Mouse (Mus musculus) stomach, postnatal 0 days (tissue): Measurements from ENCODE around the gene Ipmk. TPM values are rescaled to one million over a fixed set of nuclear protein-coding genes. Genes with fewer than 3 reads are reported as not detected.

Source experiments
- ATAC-seq: fragments of 200-750 bp; cut with Nextera tagmentation; 2 replicates; pipeline ENCODE4 v1.8.0; 2017; ENCODE audit not compliant: low FRiP score, low TSS enrichment
- DNase-seq: peaks from one replicate; pipeline ENCODE4 v3.0.0-alpha.2; 2016; ENCODE audit warnings: low spot score
- H3K27ac ChIP-seq: fragments of 300-500 bp; sonication (generic); replicated peaks from 2 replicates; pipeline ENCODE4 v1.5.1; 2014; ENCODE audit warnings: mild to moderate bottlenecking, control low read depth
- H3K27me3 ChIP-seq: fragments of 300-500 bp; sonication (generic); 2 replicates; pipeline ENCODE4 v1.6.1; 2014; ENCODE audit warnings: low read length; ENCODE audit not compliant: control insufficient read depth, insufficient read depth
- H3K36me3 ChIP-seq: fragments of 300-500 bp; sonication (generic); 2 replicates; pipeline ENCODE4 v1.6.1; 2014; ENCODE audit warnings: low read length, mixed read lengths; ENCODE audit not compliant: control insufficient read depth, insufficient read depth
- H3K4me1 ChIP-seq: fragments of 300-500 bp; sonication (generic); replicated peaks from 2 replicates; pipeline ENCODE4 v1.6.1; 2014; ENCODE audit warnings: antibody characterized with exemption; ENCODE audit not compliant: control insufficient read depth, insufficient read depth
- H3K4me2 ChIP-seq: fragments of 300-500 bp; sonication (generic); replicated peaks from 2 replicates; pipeline ENCODE4 v1.6.1; 2014; ENCODE audit warnings: low read depth, mild to moderate bottlenecking, control low read depth, moderate library complexity
- H3K4me3 ChIP-seq: fragments of 300-500 bp; sonication (generic); 2 replicates; pipeline ENCODE4 v1.5.1; 2014; ENCODE audit warnings: low read depth, low read length, control low read depth
- H3K9ac ChIP-seq: fragments of 300-500 bp; sonication (generic); 2 replicates; pipeline ENCODE4 v1.6.1; 2014; ENCODE audit warnings: mild to moderate bottlenecking, low read length, control low read depth, mixed read lengths
- H3K9me3 ChIP-seq: fragments of 300-500 bp; sonication (generic); 2 replicates; pipeline ENCODE4 v1.6.1; 2016; ENCODE audit warnings: low read length; ENCODE audit not compliant: control insufficient read depth
- CTCF ChIP-seq: IDR thresholded peaks from 2 replicates; pipeline ENCODE4 v1.5.1; 2016; ENCODE audit warnings: antibody characterized with exemption, low read depth, mild to moderate bottlenecking, moderate library complexity
- EP300 ChIP-seq: optimal IDR thresholded peaks from 2 replicates; pipeline ENCODE3; 2016; ENCODE audit warnings: antibody characterized with exemption
- WGBS: fragments of 180-500 bp; shearing (Covaris S2); extraction: QIAGEN DNeasy Blood & Tissue Kit; methylation state at CpG from one replicate; pipeline ENCODE4 v1.1.7; 2014; 5-methylcytosine and 5-hydroxymethylcytosine counted together
- polyA plus RNA-seq: library from polyadenylated mRNA; unstranded; fragments of >200 nt; fragmentation: Nextera tagmentation; extraction: Ambion mirVana; gene quantifications from 2 replicates; pipeline ENCODE4 v1.2.1, GENCODE M21; 2015

The Ipmk gene
- polyA plus RNA-seq, 1 experiment from 2014 or later: 9.0 TPM

DNA sequence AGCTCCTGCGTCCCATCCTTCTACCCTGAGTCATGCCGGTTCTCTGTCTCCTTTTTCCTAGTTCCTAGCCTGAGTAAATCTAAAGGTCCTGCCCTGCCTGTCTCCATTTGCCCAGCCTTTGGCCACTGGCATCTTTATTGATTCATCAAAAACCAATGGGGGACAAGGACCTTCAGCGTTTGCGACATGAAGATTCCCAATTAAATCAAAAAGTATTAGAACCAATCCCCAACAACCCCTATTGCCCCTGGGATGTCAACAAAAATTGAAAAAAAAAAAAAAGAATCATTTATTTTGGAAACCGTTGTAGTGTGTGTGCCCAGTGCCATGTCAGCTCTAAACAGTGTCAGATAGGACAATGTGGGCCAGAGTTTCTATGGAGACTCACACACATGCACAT is 41.7 kb downstream of the Ipmk start:
- 85% methylated on average over 5 of the region's 5 CpGs for WGBS
- Histone ChIP-seq H3K4me1 (no peaks in the 10 kb centered on the region), H3K4me2 (no peak overlapping the region), H3K27me3 (no peaks in the 10 kb centered on the region), H3K4me3 (no peak overlapping the region), H3K9ac (no peak overlapping the region), H3K27ac (no peak overlapping the region), H3K36me3 (no peaks in the 10 kb centered on the region), H3K9me3 (no peaks in the 10 kb centered on the region)
- ATAC-seq: no peak
- no peak for DNase-seq
- TF ChIP-seq CTCF: no peak
- no peak for TF ChIP-seq EP300

DNA sequence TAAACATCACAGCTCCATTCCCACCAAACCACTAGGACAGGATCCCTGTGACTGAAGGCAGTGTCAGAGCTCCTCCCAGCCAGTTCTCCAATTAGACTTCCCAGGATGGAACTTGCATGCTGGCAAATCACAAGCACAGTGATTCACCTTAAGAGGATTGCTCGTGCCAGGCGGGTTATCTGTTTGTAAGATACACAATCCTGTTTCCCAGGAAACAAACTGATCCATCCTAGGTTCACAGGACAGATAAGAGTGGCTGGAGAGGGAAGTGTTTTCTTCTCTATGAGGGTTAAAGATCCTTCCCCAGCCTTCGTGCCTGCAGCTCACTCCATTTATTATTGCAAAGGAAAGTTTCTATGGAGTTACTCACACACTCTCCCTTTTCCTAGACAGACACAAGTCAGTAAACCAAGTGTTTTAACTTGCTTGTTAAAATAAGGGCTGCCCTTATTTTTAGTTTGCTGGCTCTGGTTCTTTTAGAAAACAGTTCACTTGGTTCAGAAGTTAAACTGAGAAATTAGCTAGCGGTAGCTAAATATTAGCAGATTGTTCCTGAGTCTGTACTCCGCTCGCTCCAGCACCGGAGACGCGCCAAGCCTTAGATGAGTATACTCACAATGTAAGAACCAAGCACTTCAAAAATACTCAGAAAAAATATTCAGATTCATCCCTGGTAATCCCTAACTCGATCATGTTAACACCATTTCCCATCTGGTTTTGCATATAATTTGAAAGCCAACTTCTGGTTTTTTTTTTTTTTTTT is 51.0 kb downstream of the Ipmk start:
- ATAC-seq: no peak

DNA sequence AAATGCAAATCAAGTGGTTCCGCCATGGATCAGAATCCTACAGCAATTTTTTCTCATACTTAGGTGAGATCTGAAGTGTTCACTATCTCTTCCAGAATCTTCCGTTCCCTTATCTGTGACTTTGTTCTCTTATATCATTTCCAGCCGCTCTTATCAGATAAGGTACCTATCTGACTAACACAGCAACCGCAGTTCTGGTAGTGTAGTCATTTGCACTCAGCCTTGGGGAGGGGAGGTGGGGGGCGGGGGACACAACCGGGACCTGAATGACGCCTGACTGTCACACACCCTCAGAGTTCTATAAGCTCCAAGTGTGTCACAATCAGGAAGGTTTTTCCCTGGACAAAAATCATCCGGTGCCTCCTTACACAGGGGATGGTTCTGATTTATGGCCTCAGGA is 51.8 kb downstream of the Ipmk start:
- DNase-seq (no peak), ATAC-seq (no peak)
- H3K4me2 ChIP-seq: no peak overlapping the region
- H3K4me3 ChIP-seq: no peak overlapping the region
- no peaks in the 10 kb centered on the region for H3K9me3 ChIP-seq
- H3K9ac ChIP-seq: no peak overlapping the region
- H3K27me3 ChIP-seq: no peaks in the 10 kb centered on the region
- 48% methylated on average over 8 of the region's 8 CpGs for WGBS
- TF ChIP-seq EP300 (no peak), CTCF (no peak)
- H3K4me1 ChIP-seq: no peaks in the 10 kb centered on the region
- no peak overlapping the region for H3K27ac ChIP-seq
- no peaks in the 10 kb centered on the region for H3K36me3 ChIP-seq

More for the DNA sequence above, 51.0 kb downstream of the Ipmk start:
- no peaks in the 10 kb centered on the region for H3K36me3 ChIP-seq
- no peaks in the 10 kb centered on the region for H3K9me3 ChIP-seq
- no peak overlapping the region for H3K27ac ChIP-seq
- WGBS: 65% methylated on average over 10 of the region's 10 CpGs
- DNase-seq: no peak
- H3K4me2 ChIP-seq: no peak overlapping the region
- no peak for TF ChIP-seq CTCF
- TF ChIP-seq EP300: no peak
- H3K4me3 ChIP-seq: no peak overlapping the region
- H3K9ac ChIP-seq: no peak overlapping the region
- no peaks in the 10 kb centered on the region for H3K4me1 ChIP-seq
- no peaks in the 10 kb centered on the region for H3K27me3 ChIP-seq

DNA sequence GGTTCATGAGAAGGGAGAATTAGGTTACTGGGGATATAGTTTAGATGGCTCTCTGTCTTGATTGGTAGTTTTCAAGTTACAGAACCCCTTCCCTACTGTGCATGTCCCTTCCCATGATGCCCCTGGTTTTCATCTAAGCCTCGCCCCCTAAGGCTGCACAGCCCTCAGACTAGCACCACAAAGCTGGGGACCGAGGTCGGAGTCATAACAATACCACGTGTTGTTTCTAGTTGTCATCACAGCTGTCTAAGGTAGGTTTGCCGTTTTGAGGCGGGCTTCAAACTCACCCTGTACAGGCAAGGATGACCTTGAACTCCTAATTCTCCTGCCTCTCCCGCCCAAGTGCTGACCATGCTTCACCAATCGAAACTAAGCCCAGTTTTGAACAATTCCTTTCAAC is 52.4 kb downstream of the Ipmk start:
- ATAC-seq (no peak), DNase-seq (no peak)
- no peak overlapping the region for H3K27ac ChIP-seq
- no peaks in the 10 kb centered on the region for H3K9me3 ChIP-seq
- no peak overlapping the region for H3K4me2 ChIP-seq
- no peaks in the 10 kb centered on the region for H3K36me3 ChIP-seq
- H3K9ac ChIP-seq: no peak overlapping the region
- no peak overlapping the region for H3K4me3 ChIP-seq
- no peaks in the 10 kb centered on the region for H3K27me3 ChIP-seq
- 75% methylated on average over 8 of the region's 8 CpGs for WGBS
- no peaks in the 10 kb centered on the region for H3K4me1 ChIP-seq
- TF ChIP-seq EP300: no peak
- no peak for TF ChIP-seq CTCF

DNA sequence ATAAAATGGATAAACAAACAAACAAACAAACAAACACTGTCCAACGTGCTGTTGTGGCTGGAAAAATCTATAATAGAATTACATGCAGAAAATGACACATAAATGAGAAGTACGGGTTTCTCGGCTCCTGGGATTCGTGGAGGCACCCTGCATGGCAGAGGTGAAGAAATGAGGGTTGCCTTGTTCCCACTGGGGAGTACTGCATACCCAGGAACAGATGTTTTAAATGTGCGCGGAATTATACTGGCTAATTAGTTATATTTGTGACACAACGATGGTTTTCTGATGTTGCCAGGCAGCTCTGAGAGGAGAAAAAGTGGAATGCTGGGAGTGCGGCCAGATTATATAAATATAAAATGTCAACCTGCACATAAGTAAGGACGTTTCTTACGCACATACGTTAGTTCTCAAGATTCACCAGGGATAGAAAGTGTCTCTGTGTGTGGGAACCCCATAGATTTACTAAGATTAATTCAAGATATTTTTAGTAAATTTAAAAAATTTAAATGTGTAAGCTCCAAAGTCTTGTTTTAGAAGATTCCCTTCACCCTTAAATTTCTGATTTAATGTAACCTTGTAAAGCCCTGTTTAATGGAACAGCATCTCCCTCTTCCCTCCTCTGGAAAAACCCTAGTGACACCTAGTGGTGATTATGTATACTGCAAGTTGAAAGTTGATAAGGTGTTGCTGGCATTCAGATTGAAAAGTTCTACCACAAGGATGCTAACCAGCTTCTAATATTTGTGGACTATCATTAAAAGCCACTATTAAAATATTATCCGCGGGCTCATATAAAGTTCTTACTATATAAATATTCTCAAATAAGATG is 53.5 kb downstream of the Ipmk start:
- H3K4me3 ChIP-seq: no peak overlapping the region
- H3K27me3 ChIP-seq: no peaks in the 10 kb centered on the region
- no peak for DNase-seq
- no peaks in the 10 kb centered on the region for H3K36me3 ChIP-seq
- H3K9ac ChIP-seq: no peak overlapping the region
- no peaks in the 10 kb centered on the region for H3K4me1 ChIP-seq
- no peak for TF ChIP-seq EP300
- TF ChIP-seq CTCF: peak; percentile 96
- H3K9me3 ChIP-seq: no peaks in the 10 kb centered on the region
- 63% methylated on average over 13 of the region's 13 CpGs for WGBS
- H3K4me2 ChIP-seq: no peak overlapping the region
- no peak for ATAC-seq
- no peak overlapping the region for H3K27ac ChIP-seq

DNA sequence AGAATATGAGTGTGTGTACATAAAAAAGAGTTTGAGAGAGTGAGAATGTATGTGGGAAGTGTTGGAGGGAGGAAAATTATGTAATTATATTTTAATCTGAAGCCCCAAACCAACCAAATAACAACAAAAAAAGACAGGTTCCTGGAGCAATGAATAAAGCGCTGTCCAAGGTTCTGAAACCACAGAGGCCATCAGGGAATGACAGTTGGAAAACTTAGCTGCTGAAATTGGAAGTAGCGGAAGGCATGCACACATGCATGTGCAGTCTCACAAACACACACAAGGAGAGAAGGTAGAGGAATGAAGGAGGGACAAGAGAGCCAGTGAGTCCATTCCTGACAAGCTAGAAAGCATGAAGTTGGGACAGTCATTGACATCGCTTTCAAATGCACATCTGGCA is 56.1 kb downstream of the Ipmk start:
- 67% methylated on average over 3 of the region's 3 CpGs for WGBS
- H3K4me2 ChIP-seq: no peak overlapping the region
- H3K9ac ChIP-seq: no peak overlapping the region
- H3K4me1 ChIP-seq: no peaks in the 10 kb centered on the region
- no peaks in the 10 kb centered on the region for H3K27me3 ChIP-seq
- no peak overlapping the region for H3K4me3 ChIP-seq
- no peaks in the 10 kb centered on the region for H3K36me3 ChIP-seq
- TF ChIP-seq CTCF (no peak), EP300 (no peak)
- no peaks in the 10 kb centered on the region for H3K9me3 ChIP-seq
- ATAC-seq (no peak), DNase-seq (no peak)
- no peak overlapping the region for H3K27ac ChIP-seq
